Mouse (Mus musculus): ENCODE results near the gene Cadps.

DNA sequence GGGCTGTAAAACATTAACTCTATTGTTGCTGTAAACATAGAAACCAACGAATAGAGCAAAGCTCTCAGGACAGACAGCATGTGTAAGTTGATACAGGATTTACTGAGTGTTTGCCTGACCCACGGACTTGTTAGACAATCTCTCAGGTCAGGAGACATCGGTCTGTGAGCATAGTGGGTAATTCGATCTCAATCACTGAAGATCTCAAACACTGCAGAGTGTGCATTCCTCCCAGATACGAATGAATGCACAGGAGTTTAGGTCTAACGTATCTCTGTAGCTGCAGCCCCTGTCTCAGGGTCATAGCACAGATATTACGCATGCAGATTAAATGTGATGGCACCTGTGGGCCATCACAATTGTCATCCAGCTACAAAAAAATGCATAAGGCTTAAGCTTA is 242.1 kb downstream of the Cadps start:
- TF ChIP-seq CTCF (IDR thresholded peaks at IDR 0.05; ENCODE audit: low read depth) (no peak), EP300 (IDR thresholded peaks at IDR 0.05; ENCODE audit: low read depth) (no peak)

Measured in liver, embryonic 14.5 days (tissue).